Mouse (Mus musculus) stomach, postnatal 0 days (tissue): Measurements from ENCODE around the gene Slc25a18. TPM values are rescaled to one million over a fixed set of nuclear protein-coding genes. Genes with fewer than 3 reads are reported as not detected.

Source experiments
- ATAC-seq: fragments of 200-750 bp; cut with Nextera tagmentation; 2 replicates; pipeline ENCODE4 v1.8.0; 2017; ENCODE audit not compliant: low FRiP score, low TSS enrichment
- DNase-seq: peaks from one replicate; pipeline ENCODE4 v3.0.0-alpha.2; 2016; ENCODE audit warnings: low spot score
- H3K27ac ChIP-seq: fragments of 300-500 bp; sonication (generic); replicated peaks from 2 replicates; pipeline ENCODE4 v1.5.1; 2014; ENCODE audit warnings: mild to moderate bottlenecking, control low read depth
- H3K27me3 ChIP-seq: fragments of 300-500 bp; sonication (generic); 2 replicates; pipeline ENCODE4 v1.6.1; 2014; ENCODE audit warnings: low read length; ENCODE audit not compliant: control insufficient read depth, insufficient read depth
- H3K36me3 ChIP-seq: fragments of 300-500 bp; sonication (generic); 2 replicates; pipeline ENCODE4 v1.6.1; 2014; ENCODE audit warnings: low read length, mixed read lengths; ENCODE audit not compliant: control insufficient read depth, insufficient read depth
- H3K4me1 ChIP-seq: fragments of 300-500 bp; sonication (generic); replicated peaks from 2 replicates; pipeline ENCODE4 v1.6.1; 2014; ENCODE audit warnings: antibody characterized with exemption; ENCODE audit not compliant: control insufficient read depth, insufficient read depth
- H3K4me2 ChIP-seq: fragments of 300-500 bp; sonication (generic); replicated peaks from 2 replicates; pipeline ENCODE4 v1.6.1; 2014; ENCODE audit warnings: low read depth, mild to moderate bottlenecking, control low read depth, moderate library complexity
- H3K4me3 ChIP-seq: fragments of 300-500 bp; sonication (generic); 2 replicates; pipeline ENCODE4 v1.5.1; 2014; ENCODE audit warnings: low read depth, low read length, control low read depth
- H3K9ac ChIP-seq: fragments of 300-500 bp; sonication (generic); 2 replicates; pipeline ENCODE4 v1.6.1; 2014; ENCODE audit warnings: mild to moderate bottlenecking, low read length, control low read depth, mixed read lengths
- H3K9me3 ChIP-seq: fragments of 300-500 bp; sonication (generic); 2 replicates; pipeline ENCODE4 v1.6.1; 2016; ENCODE audit warnings: low read length; ENCODE audit not compliant: control insufficient read depth
- CTCF ChIP-seq: IDR thresholded peaks from 2 replicates; pipeline ENCODE4 v1.5.1; 2016; ENCODE audit warnings: antibody characterized with exemption, low read depth, mild to moderate bottlenecking, moderate library complexity
- EP300 ChIP-seq: optimal IDR thresholded peaks from 2 replicates; pipeline ENCODE3; 2016; ENCODE audit warnings: antibody characterized with exemption
- WGBS: fragments of 180-500 bp; shearing (Covaris S2); extraction: QIAGEN DNeasy Blood & Tissue Kit; methylation state at CpG from one replicate; pipeline ENCODE4 v1.1.7; 2014; 5-methylcytosine and 5-hydroxymethylcytosine counted together
- polyA plus RNA-seq: library from polyadenylated mRNA; unstranded; fragments of >200 nt; fragmentation: Nextera tagmentation; extraction: Ambion mirVana; gene quantifications from 2 replicates; pipeline ENCODE4 v1.2.1, GENCODE M21; 2015

Gene Slc25a18
- polyA plus RNA-seq, 1 experiment from 2014 or later: 0.10 TPM

DNA sequence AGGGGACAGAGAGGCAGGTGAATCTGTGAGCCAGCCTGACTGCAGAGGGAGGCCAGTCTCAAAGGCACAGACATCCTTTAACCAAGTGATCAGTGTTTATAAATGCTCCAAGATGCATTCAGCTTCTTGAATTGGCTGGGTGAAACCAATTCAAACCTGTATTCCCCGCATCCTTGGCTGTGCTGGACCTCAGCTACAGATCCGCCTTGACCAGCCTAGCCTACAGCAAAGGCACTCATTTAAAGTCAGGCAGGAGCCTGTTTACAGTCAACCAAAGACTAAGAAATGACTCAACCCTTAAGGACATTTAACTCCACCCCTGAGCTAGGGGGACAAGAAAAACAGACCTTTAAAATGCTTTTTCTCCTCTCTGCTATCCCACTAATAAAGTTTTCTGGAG, 45.9 kb downstream of the Slc25a18 start:
- H3K27me3 ChIP-seq: no peaks in the 10 kb centered on the region
- DNase-seq (no peak), ATAC-seq (no peak)
- no peak overlapping the region for H3K9ac ChIP-seq
- 78% methylated on average over 2 of the region's 2 CpGs for WGBS
- no peak overlapping the region for H3K4me2 ChIP-seq
- TF ChIP-seq CTCF: no peak
- no peak for TF ChIP-seq EP300
- peaks cover 8% of the 10 kb centered on the region for H3K36me3 ChIP-seq
- H3K27ac ChIP-seq: no peak overlapping the region
- no peaks in the 10 kb centered on the region for H3K4me1 ChIP-seq
- no peak overlapping the region for H3K4me3 ChIP-seq
- H3K9me3 ChIP-seq: no peaks in the 10 kb centered on the region

DNA sequence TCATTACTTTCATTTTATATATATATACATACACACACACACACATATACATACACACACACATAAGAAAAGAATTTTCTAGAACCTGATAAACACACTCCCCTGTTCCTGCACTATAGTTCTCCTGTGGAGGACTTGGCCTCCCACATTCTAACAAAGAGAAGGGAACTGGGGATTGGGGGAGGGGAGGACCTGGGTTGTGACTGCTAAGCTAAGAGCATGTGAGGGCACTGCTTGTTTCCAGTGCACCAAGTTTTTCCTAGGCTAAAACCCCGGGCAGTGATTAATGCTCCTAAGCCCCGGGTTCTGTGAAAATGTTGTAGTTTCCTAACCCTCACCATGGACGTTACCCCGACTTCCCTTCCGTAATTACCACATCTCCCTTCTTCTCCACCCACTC, 46.8 kb downstream of the Slc25a18 start:
- H3K27ac ChIP-seq: no peak overlapping the region
- 66% methylated on average over 5 of the region's 5 CpGs for WGBS
- H3K4me3 ChIP-seq: no peak overlapping the region; the same call in 1 of the 2 replicates
- H3K27me3 ChIP-seq: no peaks in the 10 kb centered on the region
- H3K4me2 ChIP-seq: 0 out of 2 replicates have a peak overlapping the region, but pooled peaks have one; percentile 6
- no peak overlapping the region for H3K9ac ChIP-seq
- ATAC-seq (no peak), DNase-seq (no peak)
- H3K9me3 ChIP-seq: no peaks in the 10 kb centered on the region
- H3K4me1 ChIP-seq: no peaks in the 10 kb centered on the region
- TF ChIP-seq EP300 (no peak), CTCF (no peak)
- H3K36me3 ChIP-seq: peaks cover 8% of the 10 kb centered on the region

DNA sequence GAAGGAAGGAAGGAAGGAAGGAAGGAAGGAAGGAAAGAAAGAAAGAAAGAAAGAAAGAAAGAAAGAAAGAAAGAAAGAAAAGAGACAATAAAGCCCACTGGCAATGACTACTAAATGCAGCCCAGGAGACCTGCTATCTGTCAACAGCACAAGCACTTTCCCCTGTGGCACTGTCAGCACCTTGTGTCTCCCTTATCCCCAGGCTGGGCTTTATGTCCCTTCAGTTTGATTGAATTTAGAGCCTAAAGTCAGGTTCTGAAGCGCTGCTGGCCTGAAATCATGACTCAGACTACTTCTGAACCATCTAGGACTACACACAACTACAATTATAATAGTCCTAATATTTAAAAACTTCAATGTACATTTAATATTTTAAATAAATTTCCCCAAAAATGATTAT, 47.6 kb downstream of the Slc25a18 start:
- DNase-seq (no peak), ATAC-seq (no peak)
- no peaks in the 10 kb centered on the region for H3K9me3 ChIP-seq
- peak overlapping the region; percentile 88; the same call in 1 of the 2 replicates for H3K4me3 ChIP-seq
- H3K36me3 ChIP-seq: peaks cover 8% of the 10 kb centered on the region
- H3K27me3 ChIP-seq: no peaks in the 10 kb centered on the region
- no peaks in the 10 kb centered on the region for H3K4me1 ChIP-seq
- H3K4me2 ChIP-seq: peak overlapping the region; percentile 62
- no peak overlapping the region for H3K9ac ChIP-seq
- no peak overlapping the region for H3K27ac ChIP-seq
- TF ChIP-seq CTCF: no peak
- TF ChIP-seq EP300: no peak
- 85% methylated on average over 1 of the region's 1 CpGs for WGBS

DNA sequence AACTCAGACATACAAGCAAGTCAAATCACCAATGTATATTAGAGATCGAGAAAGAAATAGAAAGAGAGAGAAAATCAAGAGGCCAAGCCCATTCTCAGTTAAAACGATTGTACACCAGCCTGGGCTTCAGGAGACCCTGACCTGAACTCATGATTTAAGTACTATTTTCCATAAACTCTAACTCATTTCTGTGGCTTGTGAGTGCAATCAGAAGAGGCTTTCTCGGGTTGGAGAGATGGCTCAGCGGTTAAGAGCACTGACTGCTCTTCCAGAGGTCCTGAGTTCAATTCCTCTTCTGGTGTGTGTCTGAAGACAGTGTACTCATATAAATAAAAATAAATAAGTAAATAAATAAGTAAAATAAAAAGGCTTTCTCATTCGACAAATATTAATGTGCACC, 48.3 kb downstream of the Slc25a18 start:
- Histone ChIP-seq H3K4me1 (no peaks in the 10 kb centered on the region), H3K27me3 (no peaks in the 10 kb centered on the region), H3K36me3 (peaks cover 8% of the 10 kb centered on the region), H3K9me3 (no peaks in the 10 kb centered on the region), H3K27ac (peak overlapping the region; percentile 98), H3K9ac (peak overlapping the region; percentile 89), H3K4me2 (peak overlapping the region; percentile 62), H3K4me3 (peak overlapping the region; percentile 88)
- TF ChIP-seq CTCF: no peak
- TF ChIP-seq EP300: no peak
- no peak for ATAC-seq
- no peak for DNase-seq
- WGBS: 39% methylated on average over 5 of the region's 5 CpGs

DNA sequence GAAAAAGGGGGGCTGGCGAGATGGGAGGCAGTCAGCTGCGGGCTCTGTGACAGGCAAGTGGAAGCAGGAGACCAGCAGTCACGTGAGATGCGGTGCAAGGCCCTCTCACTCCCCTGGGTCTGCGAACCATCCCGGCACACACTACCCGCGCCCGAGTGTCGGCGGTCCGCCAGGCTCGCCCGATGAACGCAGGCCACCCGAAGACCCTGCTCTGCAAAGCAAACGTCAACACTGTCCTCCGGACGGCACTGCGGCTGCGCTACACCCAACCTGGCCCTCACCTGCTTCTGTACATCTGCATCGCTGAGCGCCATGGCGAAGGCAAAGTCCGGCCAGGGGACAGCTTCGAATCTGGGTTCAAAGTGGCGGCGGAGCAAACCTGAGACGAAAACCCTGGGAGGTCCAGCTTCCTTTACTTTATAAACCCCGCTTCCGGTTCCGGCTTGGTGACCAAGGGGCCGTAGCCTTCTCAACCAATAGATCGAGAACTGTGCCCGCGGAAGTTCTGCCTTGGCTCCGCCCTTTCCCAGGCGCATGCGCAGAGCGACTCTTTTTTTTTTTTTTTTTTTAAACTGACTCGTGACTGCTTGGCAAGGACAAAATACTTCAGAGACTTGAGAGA, 49.0 kb downstream of the Slc25a18 start, which contains the start of gene Atp6v1e1:
Gene Atp6v1e1 (minus strand): TSS at position 487 of the 622 bp plus-strand sequence.
- under 1% methylated on average over 41 of the region's 41 CpGs for WGBS
- H3K9me3 ChIP-seq: no peaks in the 10 kb centered on the region
- H3K27me3 ChIP-seq: no peaks in the 10 kb centered on the region
- DNase-seq (peak; percentile 96), ATAC-seq (peak; percentile 98)
- peak within 1 kb of the TSS; percentile 89 for H3K9ac ChIP-seq
- no peaks in the 10 kb centered on the region for H3K4me1 ChIP-seq
- peak within 1 kb of the TSS; percentile 62 for H3K4me2 ChIP-seq
- TF ChIP-seq EP300 (peak; percentile 67), CTCF (peak; percentile 12; the same call in 1 of the 2 replicates)
- peak within 1 kb of the TSS; percentile 98 for H3K27ac ChIP-seq
- peak within 1 kb of the TSS; percentile 88 for H3K4me3 ChIP-seq
- peaks cover 5% of the 10 kb centered on the region for H3K36me3 ChIP-seq

DNA sequence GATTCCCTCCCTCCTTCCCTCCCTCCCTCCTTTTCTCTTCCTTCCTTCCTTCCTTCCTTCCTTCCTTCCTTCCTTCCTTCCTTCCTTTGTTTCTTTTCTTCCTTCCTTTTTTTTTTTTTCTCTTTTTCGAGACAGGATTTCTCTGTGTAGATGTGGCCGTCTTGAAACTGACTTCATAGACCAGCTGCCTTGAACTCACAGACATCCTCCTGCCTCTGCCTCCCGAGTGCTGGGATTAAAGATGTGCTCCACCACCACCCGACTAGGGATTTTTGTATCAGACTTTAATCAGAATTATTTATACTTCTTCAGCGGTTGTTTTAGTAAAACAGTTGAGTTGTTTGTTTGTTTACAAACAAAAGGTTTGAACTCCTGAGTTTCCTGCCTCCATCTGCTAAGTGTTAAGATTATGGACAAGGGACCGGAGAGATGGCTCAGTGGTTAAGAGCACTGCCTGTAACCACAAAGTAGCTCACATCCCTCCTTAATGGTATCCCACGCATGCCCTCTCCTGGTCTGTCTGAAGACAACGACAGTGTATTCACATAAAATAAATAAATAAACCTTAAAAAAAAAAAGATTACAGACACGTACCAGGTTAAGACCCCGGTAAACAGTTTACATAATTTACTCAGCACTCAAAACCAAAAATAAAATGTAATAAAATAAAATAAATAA, 49.7 kb downstream of the Slc25a18 start:
- ATAC-seq (no peak), DNase-seq (no peak)
- Histone ChIP-seq H3K4me1 (no peaks in the 10 kb centered on the region), H3K4me3 (peak overlapping the region; percentile 88), H3K27ac (0 out of 2 replicates have a peak overlapping the region, but pooled peaks have one; percentile 26), H3K9ac (no peak overlapping the region), H3K27me3 (no peaks in the 10 kb centered on the region), H3K4me2 (peak overlapping the region; percentile 33), H3K36me3 (no peaks in the 10 kb centered on the region), H3K9me3 (no peaks in the 10 kb centered on the region)
- TF ChIP-seq CTCF: peak; percentile 46
- no peak for TF ChIP-seq EP300
- 62% methylated on average over 10 of the region's 10 CpGs for WGBS
